In the genomic region with DNA sequence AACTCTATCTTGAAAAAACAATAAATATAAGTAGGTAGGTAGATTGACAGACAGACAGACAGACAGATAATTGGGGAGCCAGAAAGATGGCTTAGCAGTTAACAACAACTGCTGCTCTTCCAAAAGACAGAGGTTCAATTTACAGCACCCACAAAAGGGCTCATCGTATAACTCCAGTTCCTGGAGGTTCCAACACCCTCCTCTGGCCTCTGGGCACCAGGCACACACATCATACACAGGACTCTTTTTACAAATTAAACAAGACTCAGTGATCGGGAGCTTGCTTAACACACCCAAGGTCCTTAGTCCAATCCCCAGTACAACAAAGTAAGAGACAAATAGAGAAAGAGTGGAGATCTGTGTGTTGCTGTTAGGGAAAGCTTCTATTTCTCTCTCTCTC, we compare ENCODE assay signal across 18 mouse cellular contexts. TPM values are rescaled to one million over a fixed set of nuclear protein-coding genes. Genes with fewer than 3 reads are reported as not detected.
DNase-seq lines count a peak whose midpoint lies in the region; ATAC-seq and TF ChIP-seq lines count a peak whose summit lies in the region.
"Had no signal": no experiment of that assay in that cellular context is flagged by ENCODE, and none has a peak within 500 bp of the region (broad histone marks: within the 10 kb centered on the region; RNA-seq: fewer than 3 reads in every experiment).

No protein-coding gene starts in this region.

- H3K4me1 ChIP-seq in embryonic facial prominence, embryonic 14.5 days (ENCODE audit: control insufficient read depth, insufficient read depth, low read length): peaks cover 12% of the 10 kb centered on the region
- H3K4me1 ChIP-seq in embryonic facial prominence, embryonic 10.5 days: peaks cover 33% of the 10 kb centered on the region
- 0 out of 2 replicates have a peak, but pooled peaks cover 3% of the 10 kb centered on the region for H3K4me1 ChIP-seq in limb, embryonic 11.5 days (ENCODE audit: control insufficient read depth, insufficient read depth, low read length)
- H3K4me1 ChIP-seq in limb, embryonic 10.5 days: peaks cover 28% of the 10 kb centered on the region
- peaks cover 46% of the 10 kb centered on the region for H3K4me1 ChIP-seq in liver, embryonic 13.5 days (replicated peaks)
- H3K4me1 ChIP-seq in stomach, postnatal 0 days (replicated peaks; ENCODE audit: control insufficient read depth, insufficient read depth): 0 out of 2 replicates have a peak, but pooled peaks cover 4% of the 10 kb centered on the region

- no peaks in the 10 kb centered on the region for H3K27me3 ChIP-seq in embryonic facial prominence, embryonic 14.5 days (replicated peaks; ENCODE audit: control insufficient read depth, insufficient read depth, low read length)
- H3K27me3 ChIP-seq in embryonic facial prominence, embryonic 10.5 days (replicated peaks; ENCODE audit: low read depth, poor library complexity, severe bottlenecking): no peaks in the 10 kb centered on the region
- no peaks in the 10 kb centered on the region for H3K27me3 ChIP-seq in limb, embryonic 11.5 days (ENCODE audit: control insufficient read depth, insufficient read depth, low read length)
- no peaks in the 10 kb centered on the region for H3K27me3 ChIP-seq in limb, embryonic 10.5 days (ENCODE audit: low read depth, poor library complexity, severe bottlenecking)
- no peaks in the 10 kb centered on the region for H3K27me3 ChIP-seq in liver, embryonic 13.5 days
- no peaks in the 10 kb centered on the region for H3K27me3 ChIP-seq in stomach, postnatal 0 days (ENCODE audit: control insufficient read depth, insufficient read depth, low read length)
- H3K27me3 ChIP-seq: limb, embryonic 13.5 days had no signal

- H3K9ac ChIP-seq in embryonic facial prominence, embryonic 14.5 days (ENCODE audit: low read depth, low read length): no peak overlapping the region
- no peak overlapping the region for H3K9ac ChIP-seq in limb, embryonic 11.5 days (ENCODE audit: low read length)
- H3K9ac ChIP-seq in liver, embryonic 13.5 days: peak overlapping the region; percentile 29; the same call in 1 of the 2 replicates
- H3K9ac ChIP-seq in stomach, postnatal 0 days (ENCODE audit: low read length): no peak overlapping the region

- WGBS in embryonic facial prominence, embryonic 14.5 days: 62% methylated on average over 2 of the region's 2 CpGs
- WGBS in embryonic facial prominence, embryonic 10.5 days: 81% methylated on average over 2 of the region's 2 CpGs
- 50% methylated on average over 2 of the region's 2 CpGs for WGBS in limb, embryonic 11.5 days
- WGBS in limb, embryonic 10.5 days: 78% methylated on average over 2 of the region's 2 CpGs
- WGBS in liver, embryonic 13.5 days (ENCODE audit: insufficient replicate concordance): 61% methylated on average over 2 of the region's 2 CpGs
- WGBS in stomach, postnatal 0 days: 48% methylated on average over 2 of the region's 2 CpGs

- H3K36me3 ChIP-seq in embryonic facial prominence, embryonic 14.5 days (ENCODE audit: control insufficient read depth, insufficient read depth, low read length): peaks cover 8% of the 10 kb centered on the region; the same call in 1 of the 2 replicates
- H3K36me3 ChIP-seq in embryonic facial prominence, embryonic 10.5 days (replicated peaks): peaks cover 19% of the 10 kb centered on the region
- H3K36me3 ChIP-seq in limb, embryonic 11.5 days (ENCODE audit: control insufficient read depth, insufficient read depth, low read length): peaks cover 5% of the 10 kb centered on the region; the same call in 1 of the 2 replicates
- H3K36me3 ChIP-seq in limb, embryonic 10.5 days: peaks cover 19% of the 10 kb centered on the region
- peaks cover 16% of the 10 kb centered on the region for H3K36me3 ChIP-seq in liver, embryonic 13.5 days
- H3K36me3 ChIP-seq in stomach, postnatal 0 days (ENCODE audit: control insufficient read depth, insufficient read depth, low read length): no peaks in the 10 kb centered on the region

- no peaks in the 10 kb centered on the region for H3K9me3 ChIP-seq in embryonic facial prominence, embryonic 14.5 days (ENCODE audit: control insufficient read depth, low read length)
- no peaks in the 10 kb centered on the region for H3K9me3 ChIP-seq in embryonic facial prominence, embryonic 10.5 days
- no peaks in the 10 kb centered on the region for H3K9me3 ChIP-seq in limb, embryonic 11.5 days (ENCODE audit: control insufficient read depth, low read length)
- no peaks in the 10 kb centered on the region for H3K9me3 ChIP-seq in limb, embryonic 10.5 days (replicated peaks)
- no peaks in the 10 kb centered on the region for H3K9me3 ChIP-seq in liver, embryonic 13.5 days (replicated peaks)
- no peaks in the 10 kb centered on the region for H3K9me3 ChIP-seq in stomach, postnatal 0 days (ENCODE audit: control insufficient read depth, low read length)
- H3K9me3 ChIP-seq: forebrain, embryonic 10.5 days; limb, embryonic 13.5 days had no signal

- H3K27ac ChIP-seq in embryonic facial prominence, embryonic 14.5 days (replicated peaks; ENCODE audit: low read depth, low read length): 0 out of 2 replicates have a peak overlapping the region, but pooled peaks have one; percentile 84
- no peak overlapping the region; the same call in 1 of the 2 replicates for H3K27ac ChIP-seq in embryonic facial prominence, embryonic 10.5 days (replicated peaks)
- H3K27ac ChIP-seq in limb, embryonic 11.5 days (replicated peaks; ENCODE audit: low read depth, low read length): peak overlapping the region; percentile 30; the same call in 1 of the 2 replicates
- H3K27ac ChIP-seq in limb, embryonic 10.5 days: no peak overlapping the region
- H3K27ac ChIP-seq in liver, embryonic 13.5 days: peak overlapping the region; percentile 79
- peak overlapping the region; percentile 94 for H3K27ac ChIP-seq in stomach, postnatal 0 days (replicated peaks)

- H3K4me3 ChIP-seq in embryonic facial prominence, embryonic 14.5 days (ENCODE audit: low read depth, low read length): no peak overlapping the region
- no peak overlapping the region for H3K4me3 ChIP-seq in embryonic facial prominence, embryonic 10.5 days
- H3K4me3 ChIP-seq in limb, embryonic 11.5 days (ENCODE audit: low read depth, low read length): no peak overlapping the region
- H3K4me3 ChIP-seq in limb, embryonic 10.5 days: no peak overlapping the region
- no peak overlapping the region for H3K4me3 ChIP-seq in liver, embryonic 13.5 days (replicated peaks)
- H3K4me3 ChIP-seq in stomach, postnatal 0 days (ENCODE audit: low read depth, low read length): no peak overlapping the region

- H3K4me2 ChIP-seq in embryonic facial prominence, embryonic 14.5 days (ENCODE audit: low read depth, low read length): no peak overlapping the region
- H3K4me2 ChIP-seq in limb, embryonic 11.5 days (ENCODE audit: low read depth, severe bottlenecking): no peak overlapping the region
- peak overlapping the region; percentile 73 for H3K4me2 ChIP-seq in liver, embryonic 13.5 days
- H3K4me2 ChIP-seq in stomach, postnatal 0 days (replicated peaks; ENCODE audit: low read depth): no peak overlapping the region

- no peak for ATAC-seq in embryonic facial prominence, embryonic 14.5 days (ENCODE audit: low read depth)
- ATAC-seq in limb, embryonic 11.5 days (ENCODE audit: insufficient number of reproducible peaks, low FRiP score, low TSS enrichment, low read depth): no peak
- ATAC-seq in liver, embryonic 13.5 days (ENCODE audit: low read depth): no peak
- no peak for ATAC-seq in stomach, postnatal 0 days (ENCODE audit: low FRiP score, low TSS enrichment)
- ATAC-seq: hindbrain, postnatal 0 days had no signal

- no peak for DNase-seq in embryonic facial prominence, embryonic 14.5 days (ENCODE audit: low spot score)
- no peak for DNase-seq in embryonic facial prominence, embryonic 10.5 days (ENCODE audit: low spot score)
- no peak for DNase-seq in limb, embryonic 11.5 days (ENCODE audit: low spot score)
- DNase-seq in limb, embryonic 10.5 days (ENCODE audit: low spot score): no peak
- no peak for DNase-seq in liver, embryonic 13.5 days
- DNase-seq in stomach, postnatal 0 days (ENCODE audit: low spot score): peak; percentile 47
- no peak for DNase-seq in cerebellum, postnatal 4 days (ENCODE audit: low spot score in 2 of 2)
- no peak for DNase-seq in urinary bladder, postnatal 25 days (ENCODE audit: low spot score)
- DNase-seq: cerebellum, adult 8-10 months; embryo, embryonic 11 days; heart, postnatal 10 days; kidney, postnatal 25 days; layer of hippocampus, postnatal 36 days; lung, postnatal 36 days; midbrain, embryonic 14.5 days had no signal

- TF ChIP-seq EP300 in stomach, postnatal 0 days (optimal IDR thresholded peaks at IDR 0.05): no peak

- no peak for TF ChIP-seq CTCF in stomach, postnatal 0 days (IDR thresholded peaks at IDR 0.05; ENCODE audit: low read depth)

RNA-seq across cellular contexts. Expression of a gene that starts 1.5 kb away (rescaled TPM):
- 498 and 515 TPM in 2 replicates for polyA plus RNA-seq in embryonic facial prominence, embryonic 14.5 days (2014; fragmentation: Nextera tagmentation; extraction: Ambion mirVana)
- 893 and 906 TPM in 2 replicates for polyA plus RNA-seq in embryonic facial prominence, embryonic 10.5 days (2016; fragmentation: Nextera tagmentation; extraction: Ambion mirVana)
- polyA plus RNA-seq in limb, embryonic 11.5 days (2014; fragmentation: Nextera tagmentation; extraction: Ambion mirVana): 989 and 1,009 TPM in 2 replicates
- polyA plus RNA-seq in limb, embryonic 10.5 days (2016; fragmentation: Nextera tagmentation; extraction: Ambion mirVana): 898 and 916 TPM in 2 replicates
- polyA plus RNA-seq in liver, embryonic 13.5 days (2015; fragmentation: Nextera tagmentation; extraction: Ambion mirVana): 388 and 457 TPM in 2 replicates
- polyA plus RNA-seq in stomach, postnatal 0 days (2015; fragmentation: Nextera tagmentation; extraction: Ambion mirVana): 162 and 167 TPM in 2 replicates

RNA-seq across cellular contexts. Expression of a gene that starts 5.2 kb away (rescaled TPM):
- 46.7 and 47.0 TPM in 2 replicates for polyA plus RNA-seq in embryonic facial prominence, embryonic 14.5 days (2014; fragmentation: Nextera tagmentation; extraction: Ambion mirVana)
- polyA plus RNA-seq in embryonic facial prominence, embryonic 10.5 days (2016; fragmentation: Nextera tagmentation; extraction: Ambion mirVana): 129 and 133 TPM in 2 replicates
- polyA plus RNA-seq in limb, embryonic 11.5 days (2014; fragmentation: Nextera tagmentation; extraction: Ambion mirVana): 119 and 124 TPM in 2 replicates
- 116 and 121 TPM in 2 replicates for polyA plus RNA-seq in limb, embryonic 10.5 days (2016; fragmentation: Nextera tagmentation; extraction: Ambion mirVana)
- 63.8 and 64.0 TPM in 2 replicates for polyA plus RNA-seq in liver, embryonic 13.5 days (2015; fragmentation: Nextera tagmentation; extraction: Ambion mirVana)
- polyA plus RNA-seq in stomach, postnatal 0 days (2015; fragmentation: Nextera tagmentation; extraction: Ambion mirVana): 29.4 and 29.8 TPM in 2 replicates

Comparison
In these comparisons a context has a peak if more than half of its experiments do, and no peak if none do; other contexts are left out.
1. H3K27ac ChIP-seq: peak in embryonic facial prominence, embryonic 14.5 days (single experiment), limb, embryonic 11.5 days (single experiment), liver, embryonic 13.5 days (single experiment) and stomach, postnatal 0 days (single experiment); none in embryonic facial prominence, embryonic 10.5 days (single experiment) and limb, embryonic 10.5 days (single experiment).